Mouse (Mus musculus) heart, embryonic 12.5 days (tissue): ENCODE results near the gene Ubl4b. TPM values are rescaled to one million over a fixed set of nuclear protein-coding genes. Genes with fewer than 3 reads are reported as not detected.

Experiments used
- ATAC-seq: fragments of 200-750 bp; cut with Nextera tagmentation; 2 replicates; pipeline ENCODE4 v1.8.0; 2017; ENCODE audit warnings: moderate TSS enrichment, moderate library complexity; ENCODE audit not compliant: insufficient number of reproducible peaks, low FRiP score
- H3K27ac ChIP-seq: fragments of 300-500 bp; sonication (generic); 2 replicates; pipeline ENCODE4 v1.5.1; 2016; ENCODE audit warnings: mild to moderate bottlenecking, moderate library complexity; ENCODE audit not compliant: poor library complexity, severe bottlenecking
- H3K27me3 ChIP-seq: fragments of 300-500 bp; sonication (generic); replicated peaks from 2 replicates; pipeline ENCODE4 v1.6.1; 2016; ENCODE audit warnings: mild to moderate bottlenecking, moderate library complexity
- H3K36me3 ChIP-seq: fragments of 300-500 bp; sonication (generic); 2 replicates; pipeline ENCODE4 v1.6.1; 2016; ENCODE audit warnings: mild to moderate bottlenecking, moderate library complexity
- H3K4me1 ChIP-seq: fragments of 300-500 bp; sonication (generic); replicated peaks from 2 replicates; pipeline ENCODE4 v1.6.1; 2016; ENCODE audit warnings: mild to moderate bottlenecking
- H3K4me2 ChIP-seq: fragments of 300-500 bp; sonication (generic); 2 replicates; pipeline ENCODE4 v1.6.1; 2016; ENCODE audit warnings: mild to moderate bottlenecking, moderate library complexity
- H3K4me3 ChIP-seq: fragments of 300-500 bp; sonication (generic); 2 replicates; pipeline ENCODE4 v1.5.1; 2016; ENCODE audit warnings: mild to moderate bottlenecking
- H3K9ac ChIP-seq: fragments of 300-500 bp; sonication (generic); 2 replicates; pipeline ENCODE4 v1.6.1; 2016; ENCODE audit warnings: mild to moderate bottlenecking, moderate library complexity
- H3K9me3 ChIP-seq: fragments of 300-500 bp; sonication (generic); replicated peaks from 2 replicates; pipeline ENCODE4 v1.6.1; 2016; ENCODE audit warnings: mild to moderate bottlenecking, moderate library complexity
- WGBS: fragments of 180-500 bp; shearing (Covaris S2); methylation state at CpG from one replicate; pipeline ENCODE4 v1.1.7; 2016; 5-methylcytosine and 5-hydroxymethylcytosine counted together
- polyA plus RNA-seq: library from polyadenylated mRNA; unstranded; fragments of >200 nt; fragmentation: Nextera tagmentation; extraction: Ambion mirVana; gene quantifications from 2 replicates; pipeline ENCODE4 v1.2.1, GENCODE M21; 2016

The Ubl4b gene
- polyA plus RNA-seq, 1 experiment from 2014 or later: not detected

- Histone ChIP-seq H3K9me3 (no peaks in the 10 kb centered on the region), H3K4me1 (peaks cover 5% of the 10 kb centered on the region), H3K9ac (peak within 1 kb of the TSS; percentile 67), H3K4me3 (peak within 1 kb of the TSS; percentile 52), H3K4me2 (peak within 1 kb of the TSS; percentile 88), H3K27me3 (peaks cover 72% of the 10 kb centered on the region), H3K36me3 (no peaks in the 10 kb centered on the region), H3K27ac (no peak within 1 kb of the TSS; the same call in 1 of the 2 replicates)
- ATAC-seq: peak; percentile 58
- under 1% methylated on average over 67 of the region's 68 CpGs for WGBS
Measured at GRCm38 (mm10) chr3:107517631-107518108, 37.2 kb downstream of the Ubl4b start, which contains the start of gene Slc6a17. Gene Slc6a17 (minus strand): TSS chr3:107518018.

- Histone ChIP-seq H3K27ac (no peak overlapping the region; the same call in 1 of the 2 replicates), H3K4me3 (peak overlapping the region; percentile 52), H3K36me3 (no peaks in the 10 kb centered on the region), H3K9me3 (no peaks in the 10 kb centered on the region), H3K9ac (peak overlapping the region; percentile 67), H3K27me3 (peaks cover 72% of the 10 kb centered on the region), H3K4me1 (peaks cover 5% of the 10 kb centered on the region), H3K4me2 (peak overlapping the region; percentile 88)
- WGBS: 5% methylated on average over 55 of the region's 55 CpGs
- peak; percentile 64 for ATAC-seq
Measured at GRCm38 (mm10) chr3:107516776-107517630, 37.9 kb downstream of the Ubl4b start.

- Histone ChIP-seq H3K4me1 (peaks cover 5% of the 10 kb centered on the region), H3K27ac (no peak overlapping the region), H3K4me3 (no peak overlapping the region), H3K4me2 (no peak overlapping the region), H3K9ac (no peak overlapping the region), H3K36me3 (no peaks in the 10 kb centered on the region), H3K27me3 (peaks cover 63% of the 10 kb centered on the region), H3K9me3 (no peaks in the 10 kb centered on the region)
- ATAC-seq: no peak
- WGBS: 70% methylated on average over 4 of the region's 4 CpGs
Measured at GRCm38 (mm10) chr3:107515989-107516388, 38.9 kb downstream of the Ubl4b start.

GRCm38 (mm10) chr3:107511416-107511815 lies 43.5 kb downstream of the Ubl4b start:
- peaks cover 10% of the 10 kb centered on the region for H3K4me1 ChIP-seq
- H3K27me3 ChIP-seq: peaks cover 22% of the 10 kb centered on the region
- no peak overlapping the region for H3K4me2 ChIP-seq
- H3K9ac ChIP-seq: no peak overlapping the region
- no peak for ATAC-seq
- no peak overlapping the region for H3K27ac ChIP-seq
- WGBS: 86% methylated on average over 3 of the region's 3 CpGs
- H3K9me3 ChIP-seq: no peaks in the 10 kb centered on the region
- H3K36me3 ChIP-seq: no peaks in the 10 kb centered on the region
- no peak overlapping the region for H3K4me3 ChIP-seq

- WGBS: 65% methylated on average over 8 of the region's 8 CpGs
- Histone ChIP-seq H3K27ac (no peak overlapping the region), H3K4me2 (no peak overlapping the region), H3K4me1 (peaks cover 26% of the 10 kb centered on the region), H3K9me3 (no peaks in the 10 kb centered on the region), H3K36me3 (no peaks in the 10 kb centered on the region), H3K9ac (no peak overlapping the region), H3K4me3 (no peak overlapping the region), H3K27me3 (no peaks in the 10 kb centered on the region)
- no peak for ATAC-seq
Measured at GRCm38 (mm10) chr3:107508696-107509095, 46.2 kb downstream of the Ubl4b start.

- no peak overlapping the region for H3K27ac ChIP-seq
- H3K4me1 ChIP-seq: peaks cover 26% of the 10 kb centered on the region
- H3K4me2 ChIP-seq: no peak overlapping the region
- no peak overlapping the region for H3K9ac ChIP-seq
- H3K9me3 ChIP-seq: no peaks in the 10 kb centered on the region
- ATAC-seq: no peak
- H3K36me3 ChIP-seq: no peaks in the 10 kb centered on the region
- H3K4me3 ChIP-seq: no peak overlapping the region
- H3K27me3 ChIP-seq: no peaks in the 10 kb centered on the region
- 76% methylated on average over 9 of the region's 9 CpGs for WGBS
Measured at GRCm38 (mm10) chr3:107507966-107508365, 46.9 kb downstream of the Ubl4b start.

- H3K27me3 ChIP-seq: no peaks in the 10 kb centered on the region
- no peak for ATAC-seq
Measured at GRCm38 (mm10) chr3:107506531-107506930, 48.3 kb downstream of the Ubl4b start.

GRCm38 (mm10) chr3:107505464-107506367 lies 49.2 kb downstream of the Ubl4b start:
- ATAC-seq: 0 out of 2 replicates have a peak, but pooled peaks have one; percentile 59
- WGBS: 36% methylated on average over 4 of the region's 4 CpGs
- H3K9ac ChIP-seq: no peak overlapping the region
- peaks cover 31% of the 10 kb centered on the region for H3K4me1 ChIP-seq
- H3K4me2 ChIP-seq: peak overlapping the region; percentile 27; the same call in 1 of the 2 replicates
- no peak overlapping the region for H3K4me3 ChIP-seq
- peaks cover 7% of the 10 kb centered on the region for H3K36me3 ChIP-seq
- peak overlapping the region; percentile 83 for H3K27ac ChIP-seq
- peaks cover 8% of the 10 kb centered on the region for H3K9me3 ChIP-seq
- H3K27me3 ChIP-seq: no peaks in the 10 kb centered on the region

More at GRCm38 (mm10) chr3:107506531-107506930, 48.3 kb downstream of the Ubl4b start:
- Histone ChIP-seq H3K4me3 (no peak overlapping the region), H3K4me1 (peaks cover 27% of the 10 kb centered on the region), H3K9me3 (0 out of 2 replicates have a peak, but pooled peaks cover under 1% of the 10 kb centered on the region), H3K4me2 (0 out of 2 replicates have a peak overlapping the region, but pooled peaks have one; percentile 27), H3K27ac (peak overlapping the region; percentile 83), H3K9ac (no peak overlapping the region), H3K36me3 (no peaks in the 10 kb centered on the region)
- 51% methylated on average over 4 of the region's 4 CpGs for WGBS

- WGBS: 68% methylated on average over 1 of the region's 1 CpGs
- no peak overlapping the region for H3K9ac ChIP-seq
- H3K4me2 ChIP-seq: no peak overlapping the region
- H3K27me3 ChIP-seq: no peaks in the 10 kb centered on the region
- ATAC-seq: no peak
- peaks cover 20% of the 10 kb centered on the region for H3K9me3 ChIP-seq
- no peak overlapping the region for H3K4me3 ChIP-seq
- H3K27ac ChIP-seq: no peak overlapping the region
- H3K36me3 ChIP-seq: peaks cover 19% of the 10 kb centered on the region
- H3K4me1 ChIP-seq: peaks cover 31% of the 10 kb centered on the region
Measured at GRCm38 (mm10) chr3:107504542-107504941, 50.3 kb downstream of the Ubl4b start.

GRCm38 (mm10) chr3:107503716-107504115 lies 51.2 kb downstream of the Ubl4b start:
- Histone ChIP-seq H3K4me2 (no peak overlapping the region), H3K9ac (no peak overlapping the region), H3K4me3 (no peak overlapping the region), H3K27ac (no peak overlapping the region), H3K36me3 (peaks cover 27% of the 10 kb centered on the region), H3K27me3 (no peaks in the 10 kb centered on the region), H3K4me1 (peaks cover 31% of the 10 kb centered on the region), H3K9me3 (peaks cover 27% of the 10 kb centered on the region)
- 72% methylated on average over 2 of the region's 2 CpGs for WGBS
- ATAC-seq: no peak
